Mouse (Mus musculus): ENCODE data around the gene Olfr417. TPM values are rescaled to one million over a fixed set of nuclear protein-coding genes. Genes with fewer than 3 reads are reported as not detected.

Olfr417 gene
- polyA plus RNA-seq, 1 experiment from 2014 or later, result not detected

DNA sequence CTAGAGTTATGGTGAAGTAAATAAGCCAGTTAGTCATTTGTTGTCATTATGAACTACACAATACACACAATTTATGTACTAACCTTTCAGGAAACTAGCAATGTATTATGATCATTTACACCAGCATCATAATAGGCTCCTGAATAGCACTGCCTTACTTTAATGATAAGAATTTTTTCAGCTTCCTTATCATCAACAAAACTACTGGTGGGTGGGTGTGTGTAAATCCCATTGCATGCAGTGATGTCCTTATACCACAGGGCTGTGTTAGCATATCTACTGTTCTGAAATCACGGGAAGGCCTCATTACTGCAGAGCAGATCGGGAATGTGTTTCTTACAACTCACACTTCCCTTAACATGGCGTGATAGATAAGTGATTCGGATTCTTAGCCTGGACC, 58.0 kb downstream of the Olfr417 start:
- DNase-seq (no peak), ATAC-seq (0 out of 2 replicates have a peak, but pooled peaks have one; percentile 35)
- no peaks in the 10 kb centered on the region for H3K4me1 ChIP-seq (ENCODE audit: insufficient read depth)
- no peak overlapping the region for H3K4me3 ChIP-seq (ENCODE audit: low read depth, low read length)
- TF ChIP-seq CTCF (IDR thresholded peaks at IDR 0.05; ENCODE audit: low read depth), result no peak
- peak; percentile 55 for TF ChIP-seq EP300 (IDR thresholded peaks at IDR 0.05; ENCODE audit: low read depth)
- no peaks in the 10 kb centered on the region for H3K9me3 ChIP-seq (ENCODE audit: low read length)
- no peak overlapping the region for H3K27ac ChIP-seq (ENCODE audit: low read depth)
- no peak overlapping the region for H3K9ac ChIP-seq (replicated peaks)
- no peaks in the 10 kb centered on the region for H3K36me3 ChIP-seq (replicated peaks; ENCODE audit: insufficient read depth, low read length)
- no peak overlapping the region for H3K4me2 ChIP-seq (ENCODE audit: low read depth, low read length)
- no peaks in the 10 kb centered on the region for H3K27me3 ChIP-seq (ENCODE audit: insufficient read depth, low read length)
- WGBS (ENCODE audit: insufficient replicate concordance), result 45% methylated on average over 4 of the region's 4 CpGs

DNA sequence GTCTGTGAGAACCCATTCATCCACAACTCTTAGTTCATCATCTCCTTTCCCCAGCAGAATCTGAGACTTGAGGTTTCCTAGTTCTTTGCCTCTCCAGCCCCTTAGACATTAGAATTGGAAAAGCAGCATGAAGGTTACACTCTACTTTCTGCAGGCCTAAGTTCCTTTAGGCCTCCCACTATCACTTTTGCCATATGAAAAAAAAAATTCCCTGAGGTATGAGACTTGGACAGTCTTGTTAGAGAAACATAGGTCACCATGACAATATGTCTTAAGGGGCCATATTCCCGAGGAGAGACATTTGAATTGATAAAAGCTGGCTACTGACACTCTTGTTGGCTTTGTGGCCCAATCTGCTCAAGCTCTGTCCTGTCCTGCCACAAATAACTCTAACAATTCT, 58.8 kb downstream of the Olfr417 start, which contains the start of gene Olfr414:
Olfr414 (plus strand) TSS at position 301 of the 400 bp plus-strand sequence.
- Histone ChIP-seq H3K36me3 (replicated peaks; ENCODE audit: insufficient read depth, low read length) (no peaks in the 10 kb centered on the region), H3K4me1 (ENCODE audit: insufficient read depth) (no peaks in the 10 kb centered on the region), H3K27ac (ENCODE audit: low read depth) (no peak within 1 kb of the TSS), H3K9ac (replicated peaks) (no peak within 1 kb of the TSS), H3K4me2 (ENCODE audit: low read depth, low read length) (no peak within 1 kb of the TSS), H3K4me3 (ENCODE audit: low read depth, low read length) (no peak within 1 kb of the TSS), H3K27me3 (ENCODE audit: insufficient read depth, low read length) (no peaks in the 10 kb centered on the region), H3K9me3 (ENCODE audit: low read length) (no peaks in the 10 kb centered on the region)
- TF ChIP-seq CTCF (IDR thresholded peaks at IDR 0.05; ENCODE audit: low read depth) (no peak), EP300 (IDR thresholded peaks at IDR 0.05; ENCODE audit: low read depth) (no peak)
- no peak for ATAC-seq
- DNase-seq, result no peak
- 61% methylated on average over 1 of the region's 1 CpGs for WGBS (ENCODE audit: insufficient replicate concordance)

Other genes starting within 250 kb of the Olfr417 start
- not detected in 2 replicates for gene Olfr231, start 244.0 kb upstream of the Olfr417 start, polyA plus RNA-seq (2015; fragmentation: Nextera tagmentation; extraction: Ambion mirVana)
- not detected in 2 replicates for gene Olfr424, start 233.6 kb upstream of the Olfr417 start, polyA plus RNA-seq (2015; fragmentation: Nextera tagmentation; extraction: Ambion mirVana)
- gene Olfr420, start 209.5 kb upstream of the Olfr417 start, polyA plus RNA-seq (2015; fragmentation: Nextera tagmentation; extraction: Ambion mirVana), result 0.13 and 0.40 TPM in 2 replicates
- 6.7 and 9.4 TPM in 2 replicates for gene Spta1, start 192.3 kb upstream of the Olfr417 start, polyA plus RNA-seq (2015; fragmentation: Nextera tagmentation; extraction: Ambion mirVana)
- gene Olfr419, start 113.1 kb upstream of the Olfr417 start, polyA plus RNA-seq (2015; fragmentation: Nextera tagmentation; extraction: Ambion mirVana), result 0.09 and 0.11 TPM in 2 replicates
- not detected in 2 replicates for gene Mptx1, start 34.6 kb upstream of the Olfr417 start, polyA plus RNA-seq (2015; fragmentation: Nextera tagmentation; extraction: Ambion mirVana)
- gene Olfr248, start 25.9 kb downstream of the Olfr417 start, polyA plus RNA-seq (2015; fragmentation: Nextera tagmentation; extraction: Ambion mirVana), result not detected in 2 replicates
- gene Olfr414, start 58.9 kb downstream of the Olfr417 start, polyA plus RNA-seq (2015; fragmentation: Nextera tagmentation; extraction: Ambion mirVana), result not detected in 2 replicates
- not detected in 2 replicates for gene Olfr220, start 77.0 kb downstream of the Olfr417 start, polyA plus RNA-seq (2015; fragmentation: Nextera tagmentation; extraction: Ambion mirVana)
- gene Fmn2, start 136.7 kb downstream of the Olfr417 start, polyA plus RNA-seq (2015; fragmentation: Nextera tagmentation; extraction: Ambion mirVana), result 0.09 and 0.11 TPM in 2 replicates

Measured in liver, postnatal 0 days (tissue).